Mouse (Mus musculus) intestine, embryonic 15.5 days (tissue): ENCODE data around the gene Hoxa9. TPM values are rescaled to one million over a fixed set of nuclear protein-coding genes. Genes with fewer than 3 reads are reported as not detected.

Source experiments
- ATAC-seq: fragments of 200-750 bp; cut with Nextera tagmentation; 2 replicates; pipeline ENCODE4 v1.8.0; 2017; ENCODE audit warnings: moderate TSS enrichment, moderate library complexity
- H3K27ac ChIP-seq: fragments of 300-500 bp; sonication (generic); 2 replicates; pipeline ENCODE4 v1.5.1; 2015; ENCODE audit warnings: mild to moderate bottlenecking, inconsistent platforms
- H3K27me3 ChIP-seq: fragments of 300-500 bp; sonication (generic); replicated peaks from 2 replicates; pipeline ENCODE4 v1.6.1; 2015; ENCODE audit warnings: inconsistent platforms
- H3K36me3 ChIP-seq: fragments of 300-500 bp; sonication (generic); 2 replicates; pipeline ENCODE4 v1.6.1; 2015; ENCODE audit warnings: inconsistent platforms
- H3K4me1 ChIP-seq: fragments of 300-500 bp; sonication (generic); replicated peaks from 2 replicates; pipeline ENCODE4 v1.6.1; 2015; ENCODE audit warnings: inconsistent platforms
- H3K4me2 ChIP-seq: fragments of 300-500 bp; sonication (generic); replicated peaks from 2 replicates; pipeline ENCODE4 v1.6.1; 2015; ENCODE audit warnings: mild to moderate bottlenecking, inconsistent platforms
- H3K4me3 ChIP-seq: fragments of 300-500 bp; sonication (generic); replicated peaks from 2 replicates; pipeline ENCODE4 v1.5.1; 2015; ENCODE audit warnings: inconsistent platforms
- H3K9ac ChIP-seq: fragments of 300-500 bp; sonication (generic); 2 replicates; pipeline ENCODE4 v1.6.1; 2015; ENCODE audit warnings: inconsistent platforms
- H3K9me3 ChIP-seq: fragments of 300-500 bp; sonication (generic); 2 replicates; pipeline ENCODE4 v1.6.1; 2016; ENCODE audit warnings: inconsistent platforms
- WGBS: fragments of 180-500 bp; shearing (Covaris S2); methylation state at CpG from one replicate; pipeline ENCODE4 v1.1.7; 2015; 5-methylcytosine and 5-hydroxymethylcytosine counted together
- polyA plus RNA-seq: library from polyadenylated mRNA; unstranded; fragments of >200 nt; fragmentation: Nextera tagmentation; extraction: Ambion mirVana; gene quantifications from 2 replicates; pipeline ENCODE4 v1.2.1, GENCODE M21; 2015

The Hoxa9 gene
- polyA plus RNA-seq, 1 experiment from 2014 or later: 6.3 TPM

DNA sequence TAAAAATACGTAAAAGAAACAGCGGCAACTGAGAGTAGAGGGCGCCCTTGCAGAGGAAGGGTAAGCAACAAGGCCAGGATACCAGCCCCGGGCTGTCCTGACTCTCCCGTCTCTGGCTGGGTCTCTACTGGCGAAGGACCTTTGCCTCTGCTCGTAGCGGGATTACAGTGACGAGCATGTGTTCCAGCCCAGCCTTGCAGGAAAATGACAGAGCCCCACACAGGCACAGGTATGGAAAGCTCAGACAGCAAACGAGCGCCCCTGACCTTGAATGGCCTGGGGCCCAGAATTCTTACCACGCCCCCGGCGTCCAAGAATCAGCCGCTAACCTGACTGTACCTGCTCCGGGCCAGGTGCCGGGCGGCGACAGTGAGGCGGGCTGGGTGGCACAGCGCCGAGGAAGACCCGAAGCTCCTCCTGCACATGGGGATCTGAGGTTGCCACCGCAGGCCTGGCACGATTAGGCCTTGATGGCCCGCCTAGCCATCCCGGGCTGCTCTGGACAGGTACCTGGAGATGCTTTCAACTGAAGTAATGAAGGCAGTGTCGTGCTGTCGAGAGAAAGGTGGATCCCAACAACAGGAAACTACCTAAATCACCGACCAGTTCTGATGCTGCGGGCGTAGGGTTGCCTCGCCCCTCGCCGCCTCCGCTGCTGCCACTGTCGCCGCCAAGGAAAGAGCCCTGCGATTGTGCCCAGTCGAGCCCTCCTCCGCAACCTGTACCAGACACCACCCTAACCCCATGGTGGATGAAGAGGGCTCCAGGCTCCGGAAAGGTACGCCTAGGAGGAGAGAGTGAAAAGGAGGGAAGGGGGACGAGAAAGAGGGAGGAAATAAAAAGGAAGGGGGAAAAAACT lies 1.1 kb downstream of the Hoxa9 start:
- H3K27me3 ChIP-seq: peaks cover 91% of the 10 kb centered on the region
- H3K4me3 ChIP-seq: peak overlapping the region; percentile 25

DNA sequence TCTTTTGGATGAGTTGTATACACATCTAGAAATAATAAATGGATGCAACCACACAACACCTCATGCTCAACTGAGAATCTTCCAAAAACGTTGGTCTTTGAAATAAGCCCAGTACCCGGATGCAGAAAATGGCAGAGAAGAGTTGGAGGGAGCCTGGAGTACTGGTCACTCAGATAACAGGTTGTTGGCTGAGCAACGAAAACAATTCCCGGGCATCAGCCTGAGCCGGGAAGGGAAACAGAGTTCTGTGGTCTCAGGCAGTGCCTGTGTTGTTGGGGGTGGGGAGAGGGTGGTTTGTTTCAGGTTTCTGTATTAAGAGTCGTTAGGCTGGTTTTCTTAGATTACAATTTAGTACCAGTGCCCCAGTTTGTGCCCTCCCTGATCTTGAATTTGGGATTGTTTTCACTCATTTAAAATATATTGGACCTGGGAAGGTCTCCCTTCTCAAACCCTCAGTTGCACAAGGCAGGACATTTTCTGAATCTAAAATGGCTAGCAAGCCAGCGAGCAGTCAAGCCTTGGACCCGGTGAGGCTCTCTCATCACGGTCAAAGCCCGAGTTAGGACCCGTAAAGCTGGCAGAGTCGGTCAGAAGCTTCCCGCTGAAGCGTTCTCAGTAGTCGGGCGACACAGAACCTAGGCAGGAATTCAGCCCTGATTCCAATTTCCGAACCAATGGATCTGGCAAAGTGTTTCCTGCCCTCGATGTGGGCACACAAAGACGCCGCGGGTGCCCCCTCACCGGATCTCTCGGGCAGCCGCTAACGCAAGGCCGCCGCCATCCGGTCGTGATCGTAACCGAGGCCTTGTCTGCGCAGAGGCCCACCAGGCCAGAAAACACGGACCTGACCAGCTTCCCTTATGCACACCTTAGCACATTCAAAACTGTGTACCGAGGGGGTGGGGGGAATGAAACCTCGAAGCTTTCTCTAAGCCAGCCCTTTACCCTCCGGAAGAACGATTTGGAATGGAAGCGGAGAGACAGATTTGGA lies 2.1 kb downstream of the Hoxa9 start:
- WGBS: 3% methylated on average over 38 of the region's 38 CpGs
- H3K27me3 ChIP-seq: peaks cover 91% of the 10 kb centered on the region
- H3K4me3 ChIP-seq: peak overlapping the region; percentile 25
- 0 out of 2 replicates have a peak overlapping the region, but pooled peaks have one; percentile 32 for H3K27ac ChIP-seq
- no peaks in the 10 kb centered on the region for H3K9me3 ChIP-seq
- H3K9ac ChIP-seq: peak overlapping the region; percentile 18; the same call in 1 of the 2 replicates
- H3K4me1 ChIP-seq: peaks cover 7% of the 10 kb centered on the region
- no peaks in the 10 kb centered on the region for H3K36me3 ChIP-seq
- ATAC-seq: no peak
- H3K4me2 ChIP-seq: peak overlapping the region; percentile 41

More for the DNA sequence above, 1.1 kb downstream of the Hoxa9 start:
- Histone ChIP-seq H3K27ac (0 out of 2 replicates have a peak overlapping the region, but pooled peaks have one; percentile 46), H3K4me2 (peak overlapping the region; percentile 41), H3K36me3 (no peaks in the 10 kb centered on the region), H3K9me3 (no peaks in the 10 kb centered on the region), H3K9ac (peak overlapping the region; percentile 19; the same call in 1 of the 2 replicates), H3K4me1 (peaks cover 16% of the 10 kb centered on the region)
- WGBS: 1% methylated on average over 44 of the region's 44 CpGs
- no peak for ATAC-seq

GRCm38 (mm10) chr6:52227470-52228222 lies 3.2 kb downstream of the Hoxa9 start:
- Histone ChIP-seq H3K4me1 (peaks cover 6% of the 10 kb centered on the region; the same call in 1 of the 2 replicates), H3K36me3 (no peaks in the 10 kb centered on the region), H3K27ac (no peak overlapping the region), H3K9me3 (no peaks in the 10 kb centered on the region), H3K9ac (no peak overlapping the region), H3K27me3 (peaks cover 91% of the 10 kb centered on the region), H3K4me3 (no peak overlapping the region), H3K4me2 (peak overlapping the region; percentile 50)
- ATAC-seq: no peak
- WGBS: 5% methylated on average over 11 of the region's 11 CpGs

DNA sequence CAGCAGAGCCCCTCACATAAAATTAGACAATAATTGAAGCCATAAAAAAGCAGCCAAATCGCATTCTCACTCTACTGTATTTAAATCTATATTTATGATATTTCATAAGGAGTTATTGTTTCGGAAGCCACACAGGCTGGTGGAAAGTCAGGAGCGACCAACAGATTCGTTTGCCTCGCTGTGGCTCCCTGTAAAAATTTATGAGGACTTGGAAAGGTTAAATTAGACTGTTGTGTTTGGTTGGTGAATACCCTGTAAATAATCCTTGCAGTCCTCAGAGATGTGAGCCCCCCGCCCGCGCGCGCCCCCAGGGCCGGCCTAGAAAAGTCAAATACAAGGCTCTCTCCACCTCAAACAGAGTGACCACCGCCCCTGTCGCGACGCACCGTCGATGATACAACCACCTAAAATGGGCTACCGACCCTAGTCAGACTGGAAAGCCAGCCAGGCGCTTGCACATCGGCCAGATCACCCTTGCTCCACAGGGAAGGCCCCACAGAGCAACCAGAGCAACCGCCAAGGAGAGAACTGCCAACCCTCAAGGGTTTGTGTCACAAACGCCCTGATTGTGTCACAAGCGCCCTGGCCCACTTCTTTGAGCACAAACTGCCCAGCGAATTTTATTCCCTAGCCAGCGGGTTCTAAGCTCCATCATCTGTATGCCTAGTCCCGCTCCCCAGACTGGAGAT lies 4.2 kb downstream of the Hoxa9 start:
- ATAC-seq: no peak
- Histone ChIP-seq H3K27ac (peak overlapping the region; percentile 32; the same call in 1 of the 2 replicates), H3K9ac (no peak overlapping the region), H3K4me3 (peak overlapping the region; percentile 6; the same call in 1 of the 2 replicates), H3K4me2 (peak overlapping the region; percentile 50), H3K9me3 (no peaks in the 10 kb centered on the region), H3K36me3 (no peaks in the 10 kb centered on the region), H3K27me3 (peaks cover 90% of the 10 kb centered on the region), H3K4me1 (0 out of 2 replicates have a peak, but pooled peaks cover 7% of the 10 kb centered on the region)
- WGBS: 4% methylated on average over 26 of the region's 26 CpGs

DNA sequence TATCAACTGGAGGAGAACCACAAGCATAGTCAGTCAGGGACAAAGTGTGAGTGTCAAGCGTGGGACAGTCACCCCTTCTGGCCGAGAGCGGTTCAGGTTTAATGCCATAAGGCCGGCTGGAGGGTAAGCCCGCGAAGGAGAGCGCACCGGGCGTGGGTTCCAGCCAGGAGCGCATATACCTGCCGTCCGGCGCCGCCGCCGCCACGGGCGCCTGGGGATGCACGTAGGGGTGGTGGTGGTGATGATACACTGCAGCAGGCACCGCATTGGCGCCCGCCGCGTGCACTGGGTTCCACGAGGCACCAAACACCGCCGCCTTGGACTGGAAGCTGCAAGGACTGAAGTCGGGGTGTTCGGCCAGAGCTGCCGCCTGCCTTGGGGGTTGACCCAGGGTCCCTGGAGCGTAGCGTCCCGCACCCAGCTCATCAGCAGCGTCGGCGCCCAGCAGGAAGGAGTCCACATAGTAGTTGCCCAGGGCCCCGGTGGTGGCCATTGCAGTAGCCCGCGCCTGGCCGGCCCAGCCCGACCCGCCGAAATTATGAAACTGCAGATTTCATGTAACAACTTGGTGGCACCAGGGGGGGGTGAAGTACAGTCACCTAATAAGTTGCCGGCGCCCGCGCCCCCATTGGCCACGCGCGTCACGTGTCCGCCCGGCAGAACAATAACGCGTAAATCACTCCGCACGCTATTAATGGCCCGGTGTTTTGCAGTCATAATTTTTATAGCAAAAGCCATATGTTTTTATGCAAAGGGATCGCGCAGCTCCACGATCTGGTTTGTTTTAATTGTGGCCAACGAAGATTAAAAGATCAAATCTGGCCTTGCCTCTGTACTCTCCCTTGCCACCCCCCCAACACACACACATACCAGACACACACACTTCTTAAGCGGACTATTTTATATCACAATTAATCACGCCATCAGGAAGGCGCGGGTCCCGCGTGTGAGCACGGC lies 5.0 kb downstream of the Hoxa9 start:
- Histone ChIP-seq H3K27ac (peak overlapping the region; percentile 40; the same call in 1 of the 2 replicates), H3K9ac (peak overlapping the region; percentile 37), H3K36me3 (no peaks in the 10 kb centered on the region), H3K4me3 (peak overlapping the region; percentile 38), H3K4me2 (peak overlapping the region; percentile 50), H3K27me3 (peaks cover 93% of the 10 kb centered on the region), H3K9me3 (no peaks in the 10 kb centered on the region), H3K4me1 (peaks cover 11% of the 10 kb centered on the region; the same call in 1 of the 2 replicates)
- peak; percentile 27; the same call in 1 of the 2 replicates for ATAC-seq
- 2% methylated on average over 69 of the region's 69 CpGs for WGBS

- peak overlapping the region; percentile 38 for H3K4me3 ChIP-seq
- peak overlapping the region; percentile 37 for H3K9ac ChIP-seq
- H3K9me3 ChIP-seq: no peaks in the 10 kb centered on the region
- H3K4me1 ChIP-seq: peaks cover 11% of the 10 kb centered on the region; the same call in 1 of the 2 replicates
- no peak overlapping the region for H3K27ac ChIP-seq
- H3K36me3 ChIP-seq: no peaks in the 10 kb centered on the region
- WGBS: 2% methylated on average over 35 of the region's 36 CpGs
- H3K4me2 ChIP-seq: peak overlapping the region; percentile 50
- H3K27me3 ChIP-seq: peaks cover 92% of the 10 kb centered on the region
- no peak for ATAC-seq
These were observed 5.8 kb downstream of the Hoxa9 start for GRCm38 (mm10) chr6:52224895-52225611.

DNA sequence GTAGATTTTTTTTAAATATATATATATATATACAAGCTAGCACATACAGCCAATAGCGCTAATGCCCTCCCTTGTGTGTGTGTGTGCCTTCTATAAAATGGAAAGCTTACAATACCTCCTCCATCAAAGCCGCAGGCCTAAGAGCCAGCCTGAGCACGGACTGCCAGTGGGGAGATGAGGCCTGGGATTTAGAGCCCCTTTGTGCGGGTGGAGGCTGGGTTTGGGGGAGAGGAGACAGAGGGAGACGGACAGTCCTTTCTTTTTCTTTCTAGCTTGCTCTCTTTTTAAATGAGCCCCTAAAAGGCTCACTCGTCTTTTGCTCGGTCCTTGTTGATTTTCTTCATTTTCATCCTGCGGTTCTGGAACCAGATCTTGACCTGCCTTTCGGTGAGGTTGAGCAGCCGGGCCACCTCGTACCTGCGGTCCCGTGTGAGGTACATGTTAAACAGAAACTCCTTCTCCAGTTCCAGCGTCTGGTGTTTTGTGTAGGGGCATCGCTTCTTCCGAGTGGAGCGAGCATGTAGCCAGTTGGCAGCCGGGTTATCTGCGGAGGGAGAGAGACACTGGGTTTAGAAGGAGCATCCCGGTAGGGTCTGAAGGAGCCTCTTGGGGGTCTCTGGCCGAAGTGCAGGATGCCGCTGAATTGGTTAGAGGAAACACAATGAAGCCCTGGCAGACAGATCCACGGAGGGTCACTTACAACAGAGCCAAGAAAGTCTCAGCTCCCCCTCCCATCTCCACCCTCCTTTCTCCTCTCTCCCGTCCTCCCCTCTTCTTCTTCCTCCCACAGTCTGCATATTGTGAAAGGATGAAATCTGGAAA lies 6.7 kb downstream of the Hoxa9 start:
- H3K4me2 ChIP-seq: peak overlapping the region; percentile 50
- H3K9me3 ChIP-seq: no peaks in the 10 kb centered on the region
- H3K9ac ChIP-seq: no peak overlapping the region
- peaks cover 92% of the 10 kb centered on the region for H3K27me3 ChIP-seq
- no peak overlapping the region for H3K27ac ChIP-seq
- H3K4me1 ChIP-seq: peaks cover 11% of the 10 kb centered on the region; the same call in 1 of the 2 replicates
- 10% methylated on average over 24 of the region's 24 CpGs for WGBS
- H3K4me3 ChIP-seq: peak overlapping the region; percentile 38
- no peaks in the 10 kb centered on the region for H3K36me3 ChIP-seq
- ATAC-seq: no peak

- Histone ChIP-seq H3K4me3 (0 out of 2 replicates have a peak overlapping the region, but pooled peaks have one; percentile 11), H3K4me2 (peak overlapping the region; percentile 94), H3K27me3 (peaks cover 94% of the 10 kb centered on the region), H3K9me3 (no peaks in the 10 kb centered on the region), H3K4me1 (peaks cover 11% of the 10 kb centered on the region; the same call in 1 of the 2 replicates), H3K27ac (0 out of 2 replicates have a peak overlapping the region, but pooled peaks have one; percentile 13), H3K9ac (no peak overlapping the region), H3K36me3 (no peaks in the 10 kb centered on the region)
- 41% methylated on average over 13 of the region's 13 CpGs for WGBS
- no peak for ATAC-seq
These were observed 8.2 kb downstream of the Hoxa9 start for GRCm38 (mm10) chr6:52222729-52223128.
